Mouse (Mus musculus) heart, embryonic 11.5 days (tissue): Measurements from ENCODE around the gene Csf2. TPM values are rescaled to one million over a fixed set of nuclear protein-coding genes. Genes with fewer than 3 reads are reported as not detected.

Experiments used
- ATAC-seq: fragments of 200-750 bp; cut with Nextera tagmentation; replicated peaks from 2 replicates; pipeline ENCODE4 v1.8.0; 2017; ENCODE audit warnings: moderate library complexity; ENCODE audit not compliant: insufficient number of reproducible peaks, low FRiP score, low TSS enrichment
- H3K27ac ChIP-seq: fragments of 300-500 bp; sonication (generic); 2 replicates; pipeline ENCODE4 v1.5.1; 2014; ENCODE audit warnings: mild to moderate bottlenecking, low read depth, low read length
- H3K27me3 ChIP-seq: fragments of 300-500 bp; sonication (generic); 2 replicates; pipeline ENCODE4 v1.6.1; 2014; ENCODE audit warnings: mild to moderate bottlenecking, low read length, mixed read lengths; ENCODE audit not compliant: control insufficient read depth, insufficient read depth
- H3K36me3 ChIP-seq: fragments of 300-500 bp; sonication (generic); 2 replicates; pipeline ENCODE4 v1.6.1; 2014; ENCODE audit warnings: mild to moderate bottlenecking, low read length, moderate library complexity, mixed read lengths; ENCODE audit not compliant: control insufficient read depth, insufficient read depth
- H3K4me1 ChIP-seq: fragments of 300-500 bp; sonication (generic); 2 replicates; pipeline ENCODE4 v1.6.1; 2014; ENCODE audit warnings: low read length; ENCODE audit not compliant: control insufficient read depth, insufficient read depth
- H3K4me2 ChIP-seq: fragments of 300-500 bp; sonication (generic); 2 replicates; pipeline ENCODE4 v1.6.1; 2014; ENCODE audit warnings: mild to moderate bottlenecking, moderate library complexity
- H3K4me3 ChIP-seq: fragments of 300-500 bp; sonication (generic); 2 replicates; pipeline ENCODE4 v1.5.1; 2014; ENCODE audit warnings: low read depth, low read length
- H3K9ac ChIP-seq: fragments of 300-500 bp; sonication (generic); 2 replicates; pipeline ENCODE4 v1.6.1; 2014; ENCODE audit warnings: mild to moderate bottlenecking, low read depth, low read length, moderate library complexity
- H3K9me3 ChIP-seq: fragments of 300-500 bp; sonication (generic); replicated peaks from 2 replicates; pipeline ENCODE4 v1.6.1; 2016; ENCODE audit warnings: low read length; ENCODE audit not compliant: control insufficient read depth
- WGBS: fragments of 180-500 bp; shearing (Covaris S2); extraction: QIAGEN DNeasy Blood & Tissue Kit; methylation state at CpG from one replicate; pipeline ENCODE4 v1.1.7; 2014; ENCODE audit not compliant: insufficient replicate concordance; 5-methylcytosine and 5-hydroxymethylcytosine counted together
- polyA plus RNA-seq: library from polyadenylated mRNA; unstranded; fragments of >200 nt; fragmentation: Nextera tagmentation; extraction: Ambion mirVana; gene quantifications from 2 replicates; pipeline ENCODE4 v1.2.1, GENCODE M21; 2014

The Csf2 gene
- polyA plus RNA-seq, 1 experiment from 2014 or later, result not detected

GRCm38 (mm10) chr11:54249748-54250147 lies 281 bp upstream of the Csf2 start:
- Histone ChIP-seq H3K27ac (no peak overlapping the region), H3K4me1 (no peaks in the 10 kb centered on the region; the same call in none of the 2 replicates), H3K4me2 (no peak overlapping the region), H3K36me3 (no peaks in the 10 kb centered on the region), H3K27me3 (no peaks in the 10 kb centered on the region), H3K9ac (no peak overlapping the region), H3K4me3 (no peak overlapping the region), H3K9me3 (no peaks in the 10 kb centered on the region)
- ATAC-seq, result no peak
- 87% methylated on average over 3 of the region's 3 CpGs for WGBS

- no peak for ATAC-seq
- WGBS, result 73% methylated on average over 10 of the region's 10 CpGs
- Histone ChIP-seq H3K27me3 (no peaks in the 10 kb centered on the region), H3K4me1 (no peaks in the 10 kb centered on the region; the same call in 1 of the 2 replicates), H3K27ac (no peak overlapping the region), H3K9ac (no peak overlapping the region), H3K36me3 (no peaks in the 10 kb centered on the region), H3K9me3 (no peaks in the 10 kb centered on the region), H3K4me2 (no peak overlapping the region), H3K4me3 (no peak overlapping the region)
Observed at GRCm38 (mm10) chr11:54247251-54247950, 2.1 kb downstream of the Csf2 start.

- Histone ChIP-seq H3K36me3 (no peaks in the 10 kb centered on the region), H3K4me1 (no peaks in the 10 kb centered on the region; the same call in 1 of the 2 replicates), H3K27ac (no peak overlapping the region), H3K4me2 (no peak overlapping the region), H3K27me3 (no peaks in the 10 kb centered on the region), H3K9ac (no peak overlapping the region), H3K9me3 (no peaks in the 10 kb centered on the region), H3K4me3 (no peak overlapping the region)
- no peak for ATAC-seq
- WGBS, result 67% methylated on average over 6 of the region's 6 CpGs
Observed at GRCm38 (mm10) chr11:54244465-54244864, 5.0 kb downstream of the Csf2 start.

GRCm38 (mm10) chr11:54242494-54242893 lies 7.0 kb downstream of the Csf2 start:
- no peaks in the 10 kb centered on the region for H3K36me3 ChIP-seq
- H3K4me2 ChIP-seq, result no peak overlapping the region
- no peak for ATAC-seq
- H3K9me3 ChIP-seq, result no peaks in the 10 kb centered on the region
- WGBS, result 71% methylated on average over 3 of the region's 3 CpGs
- H3K4me3 ChIP-seq, result no peak overlapping the region
- no peak overlapping the region for H3K27ac ChIP-seq
- no peak overlapping the region for H3K9ac ChIP-seq
- no peaks in the 10 kb centered on the region for H3K27me3 ChIP-seq
- no peaks in the 10 kb centered on the region for H3K4me1 ChIP-seq

GRCm38 (mm10) chr11:54236939-54237338 lies 12.5 kb downstream of the Csf2 start:
- H3K27ac ChIP-seq, result no peak overlapping the region
- no peak for ATAC-seq
- H3K27me3 ChIP-seq, result no peaks in the 10 kb centered on the region
- peaks cover 4% of the 10 kb centered on the region; the same call in 1 of the 2 replicates for H3K4me1 ChIP-seq
- WGBS, result 47% methylated on average over 2 of the region's 2 CpGs
- H3K4me3 ChIP-seq, result no peak overlapping the region
- no peak overlapping the region for H3K9ac ChIP-seq
- no peaks in the 10 kb centered on the region for H3K36me3 ChIP-seq
- no peak overlapping the region for H3K4me2 ChIP-seq
- H3K9me3 ChIP-seq, result no peaks in the 10 kb centered on the region

GRCm38 (mm10) chr11:54227478-54227877 lies 22.0 kb downstream of the Csf2 start:
- Histone ChIP-seq H3K27ac (no peak overlapping the region), H3K27me3 (no peaks in the 10 kb centered on the region; the same call in 1 of the 2 replicates), H3K36me3 (no peaks in the 10 kb centered on the region), H3K9me3 (no peaks in the 10 kb centered on the region), H3K4me1 (no peaks in the 10 kb centered on the region), H3K4me3 (no peak overlapping the region), H3K4me2 (no peak overlapping the region), H3K9ac (no peak overlapping the region)
- WGBS, result 83% methylated on average over 2 of the region's 2 CpGs
- no peak for ATAC-seq

- no peak for ATAC-seq
- no peak overlapping the region for H3K27ac ChIP-seq
- H3K4me2 ChIP-seq, result no peak overlapping the region
- 0 out of 2 replicates have a peak, but pooled peaks cover 2% of the 10 kb centered on the region for H3K4me1 ChIP-seq
- 76% methylated on average over 5 of the region's 5 CpGs for WGBS
- no peaks in the 10 kb centered on the region for H3K36me3 ChIP-seq
- no peaks in the 10 kb centered on the region for H3K9me3 ChIP-seq
- H3K9ac ChIP-seq, result no peak overlapping the region
- no peak overlapping the region for H3K4me3 ChIP-seq
- H3K27me3 ChIP-seq, result no peaks in the 10 kb centered on the region; the same call in 1 of the 2 replicates
Observed at GRCm38 (mm10) chr11:54224475-54224986, 24.9 kb downstream of the Csf2 start.

GRCm38 (mm10) chr11:54223637-54224474 lies 25.6 kb downstream of the Csf2 start:
- Histone ChIP-seq H3K27ac (no peak overlapping the region), H3K4me1 (0 out of 2 replicates have a peak, but pooled peaks cover 2% of the 10 kb centered on the region), H3K4me3 (no peak overlapping the region), H3K9me3 (no peaks in the 10 kb centered on the region), H3K9ac (no peak overlapping the region), H3K36me3 (no peaks in the 10 kb centered on the region), H3K4me2 (no peak overlapping the region), H3K27me3 (no peaks in the 10 kb centered on the region; the same call in 1 of the 2 replicates)
- WGBS, result 80% methylated on average over 9 of the region's 9 CpGs
- no peak for ATAC-seq
